Mouse (Mus musculus) MEL (cell line): ENCODE results near the gene Abcg1. TPM values are rescaled to one million over a fixed set of nuclear protein-coding genes. Genes with fewer than 3 reads are reported as not detected.

ENCODE experiments used
- DNase-seq: peaks from one replicate; pipeline ENCODE4 v3.0.0; 2011; ENCODE audit warnings: low read depth, low spot score
- H3K27ac ChIP-seq: 2 replicates; pipeline ENCODE4 v1.5.1; 2012; ENCODE audit warnings: low read depth, mild to moderate bottlenecking, control low read depth, low read length, moderate library complexity; ENCODE audit not compliant: control insufficient read depth
- H3K27me3 ChIP-seq, 2 experiments: fragments of 150-350 bp in 1 of 2; sonication (generic) in 1 of 2; 2 replicates each; pipeline ENCODE4 v1.6.1; 2012; ENCODE audit warnings: low read length in 2 of 2, mild to moderate bottlenecking in 2 of 2, improper control_type of control experiment in 1 of 2, moderate library complexity in 1 of 2; ENCODE audit not compliant: insufficient read depth in 2 of 2, control insufficient read depth in 1 of 2
- H3K36me3 ChIP-seq, 2 experiments: 2 replicates each; pipeline ENCODE4 v1.6.1; 2012 to 2014; ENCODE audit warnings: low read length in 2 of 2, improper control_type of control experiment in 1 of 2, inconsistent platforms in 1 of 2, mild to moderate bottlenecking in 1 of 2; ENCODE audit not compliant: insufficient read depth in 2 of 2, control insufficient read depth in 1 of 2
- H3K4me1 ChIP-seq, 2 experiments: fragments of 150-350 bp in 1 of 2; sonication (generic) in 1 of 2; 2 replicates each; pipeline ENCODE4 v1.6.1; 2012; ENCODE audit warnings: low read length in 2 of 2, improper control_type of control experiment in 1 of 2, mild to moderate bottlenecking in 1 of 2; ENCODE audit not compliant: insufficient read depth in 2 of 2, control insufficient read depth in 1 of 2
- H3K4me3 ChIP-seq, 2 experiments: fragments of 150-350 bp in 1 of 2; sonication (generic) in 1 of 2; 2 replicates each; pipeline ENCODE4 v1.5.1; 2012; ENCODE audit warnings: low read depth in 2 of 2, low read length in 2 of 2, mild to moderate bottlenecking in 2 of 2, moderate library complexity in 2 of 2, control low read depth in 1 of 2, improper control_type of control experiment in 1 of 2; ENCODE audit not compliant: control insufficient read depth in 1 of 2, insufficient read depth in 1 of 2
- H3K79me2 ChIP-seq: 2 replicates; pipeline ENCODE4 v1.6.1; 2012; ENCODE audit warnings: mild to moderate bottlenecking, low read length, moderate library complexity; ENCODE audit not compliant: control insufficient read depth, poor library complexity, insufficient read depth
- H3K9ac ChIP-seq: 2 replicates; pipeline ENCODE4 v1.6.1; 2012; ENCODE audit warnings: low read depth, mild to moderate bottlenecking, control low read depth, low read length, moderate library complexity; ENCODE audit not compliant: control insufficient read depth, poor library complexity, severe bottlenecking
- H3K9me3 ChIP-seq: fragments of 150-350 bp; sonication (generic); replicated peaks from 2 replicates; pipeline ENCODE4 v1.6.1; 2012; ENCODE audit warnings: mild to moderate bottlenecking, low read length, improper control_type of control experiment, moderate library complexity; ENCODE audit not compliant: insufficient read depth
- BHLHE40 ChIP-seq: IDR thresholded peaks from 2 replicates; pipeline ENCODE4 v1.6.1; 2012; ENCODE audit warnings: low read depth, mild to moderate bottlenecking, inconsistent platforms, low read length, improper control_type of control experiment, borderline replicate concordance
- CTCF ChIP-seq, 3 experiments: IDR thresholded peaks in 2 of 3; conservative IDR thresholded peaks in 1 of 3; 2 replicates each; pipeline ENCODE4 v1.5.1; 2011 to 2012; ENCODE audit warnings: low read length in 3 of 3, low read depth in 2 of 3, mild to moderate bottlenecking in 2 of 3, improper control_type of control experiment in 1 of 3, inconsistent platforms in 1 of 3, mixed read lengths in 1 of 3, moderate library complexity in 1 of 3; ENCODE audit not compliant: control insufficient read depth in 1 of 3, insufficient read depth in 1 of 3, poor library complexity in 1 of 3, severe bottlenecking in 1 of 3
- HCFC1 ChIP-seq: IDR thresholded peaks from 2 replicates; pipeline ENCODE4 v1.6.1; 2012; ENCODE audit warnings: low read depth, mild to moderate bottlenecking, inconsistent platforms, low read length, improper control_type of control experiment, moderate library complexity
- MAX ChIP-seq: IDR thresholded peaks from 2 replicates; pipeline ENCODE4 v1.6.1; 2011; ENCODE audit warnings: low read length, improper control_type of control experiment
- MAZ ChIP-seq: IDR thresholded peaks from 2 replicates; pipeline ENCODE4 v1.6.1; 2012; ENCODE audit warnings: low read depth, mild to moderate bottlenecking, inconsistent platforms, low read length, improper control_type of control experiment
- MXI1 ChIP-seq: IDR thresholded peaks from 2 replicates; pipeline ENCODE4 v1.6.1; 2011; ENCODE audit warnings: mild to moderate bottlenecking, low read depth, low read length, improper control_type of control experiment
- MYB ChIP-seq: IDR thresholded peaks from 2 replicates; pipeline ENCODE4 v1.6.1; 2011; ENCODE audit warnings: mild to moderate bottlenecking, low read depth, low read length, improper control_type of control experiment
- NRF1 ChIP-seq: IDR thresholded peaks from 2 replicates; pipeline ENCODE4 v1.6.1; 2014; ENCODE audit warnings: low read depth, mild to moderate bottlenecking, inconsistent platforms, low read length, improper control_type of control experiment, moderate library complexity; ENCODE audit not compliant: poor library complexity, insufficient read depth, severe bottlenecking
- POLR2A ChIP-seq, 2 experiments: IDR thresholded peaks; 2 replicates each; pipeline ENCODE4 v1.6.1; 2011 to 2012; ENCODE audit warnings: low read length in 2 of 2, mild to moderate bottlenecking in 2 of 2, control low read depth in 1 of 2, improper control_type of control experiment in 1 of 2, low read depth in 1 of 2, moderate library complexity in 1 of 2; ENCODE audit not compliant: control insufficient read depth in 1 of 2, insufficient read depth in 1 of 2, poor library complexity in 1 of 2
- SIN3A ChIP-seq: IDR thresholded peaks from 2 replicates; pipeline ENCODE4 v1.6.1; 2012; ENCODE audit warnings: low read length, improper control_type of control experiment, inconsistent platforms
- TAL1 ChIP-seq: IDR thresholded peaks from 2 replicates; pipeline ENCODE4 v1.6.1; 2012; ENCODE audit warnings: mild to moderate bottlenecking, inconsistent platforms, low read length, moderate library complexity, mixed read lengths
- TCF12 ChIP-seq: IDR thresholded peaks from 2 replicates; pipeline ENCODE4 v1.6.1; 2014; ENCODE audit warnings: low read depth, mild to moderate bottlenecking, inconsistent platforms, low read length, improper control_type of control experiment, moderate library complexity
- UBTF ChIP-seq: IDR thresholded peaks from 2 replicates; pipeline ENCODE4 v1.6.1; 2012; ENCODE audit warnings: low read depth, mild to moderate bottlenecking, inconsistent platforms, low read length, improper control_type of control experiment, moderate library complexity, borderline replicate concordance; ENCODE audit not compliant: insufficient read depth
- ZMIZ1 ChIP-seq: IDR thresholded peaks from 2 replicates; pipeline ENCODE4 v1.6.1; 2012; ENCODE audit warnings: low read depth, mild to moderate bottlenecking, inconsistent platforms, low read length, improper control_type of control experiment, moderate library complexity
- polyA plus RNA-seq, 2 experiments: library from polyadenylated mRNA; stranded (reverse) in 1 of 2; unstranded in 1 of 2; fragments of >175 nt in 1 of 2; fragments of >200 nt in 1 of 2; gene quantifications; 2 replicates each; pipeline versions ENCODE4 v1.2.1 to v1.2.4; 2012; ENCODE audit warnings: low replicate concordance in 2 of 2, low read depth in 1 of 2; ENCODE audit not compliant: insufficient read length in 2 of 2, insufficient read depth in 1 of 2, missing spikeins in 1 of 2
- total RNA-seq: library from RNA; depleted of rRNA; stranded (reverse); fragments of 300-350 nt; gene quantifications from 2 replicates; pipeline ENCODE4 v1.2.3, GENCODE M21; 2012; rRNA removed

Abcg1 gene
- total RNA-seq (10.4 and 11.6 TPM in 2 replicates), polyA plus RNA-seq (10 to 100 TPM in 1 of 2 experiments, not detected in 1; 18.0 TPM)

DNA sequence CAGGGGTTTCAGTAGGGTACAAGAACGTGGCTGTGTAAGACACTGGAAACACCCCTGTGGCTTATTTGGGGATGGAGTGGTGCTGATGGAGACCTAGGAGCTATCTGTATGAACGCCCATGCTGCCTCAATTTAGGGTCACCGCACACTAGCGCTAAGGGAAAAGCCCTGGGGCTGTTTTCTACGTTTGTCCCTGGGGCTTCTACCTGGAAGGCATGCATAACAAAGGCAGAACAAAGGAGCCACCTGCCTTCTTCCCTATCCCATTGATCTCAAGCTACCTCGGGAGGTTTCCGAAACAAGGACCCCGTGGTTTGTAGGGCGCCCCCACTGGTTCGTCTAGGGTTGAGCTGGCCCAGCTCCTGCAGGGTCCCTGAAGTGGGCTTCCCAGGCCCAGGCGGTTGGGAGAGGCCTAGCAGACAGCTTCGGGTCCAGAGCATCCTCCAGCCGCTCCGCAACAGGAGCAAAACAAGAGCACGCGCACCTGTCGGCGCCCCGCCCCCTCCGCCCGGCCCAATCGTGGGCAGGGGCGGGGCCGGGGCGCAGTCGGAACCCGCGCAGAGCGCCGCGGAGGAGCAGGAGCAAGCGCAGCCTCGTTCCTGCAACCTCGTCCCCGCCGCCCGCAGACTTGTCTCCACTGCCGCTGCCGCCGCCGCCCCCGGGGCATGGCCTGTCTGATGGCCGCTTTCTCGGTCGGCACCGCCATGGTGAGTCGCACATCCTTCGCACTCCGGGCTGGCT is at the start of gene Abcg1:
Abcg1 (plus strand) TSS at position 525 of the 740 bp plus-strand sequence.
- Histone ChIP-seq H3K9me3 (no peaks in the 10 kb centered on the region), H3K4me3 (peak within 1 kb of the TSS; percentile 58 to 75), H3K27me3 (no peaks in the 10 kb centered on the region), H3K27ac (peak within 1 kb of the TSS; percentile 70), H3K36me3 (peaks cover 0 to 21% of the 10 kb centered on the region in 2 experiments; a peak in 2 of 4 replicates), H3K4me1 (peaks cover 15 to 31% of the 10 kb centered on the region in 2 experiments), H3K79me2 (peaks cover 2% of the 10 kb centered on the region; the same call in 1 of the 2 replicates)
- TF ChIP-seq TCF12 (peak; percentile 38; the same call in 1 of the 2 replicates), HCFC1 (no peak), TAL1 (no peak), UBTF (peak; percentile 59; the same call in 1 of the 2 replicates), MAX (peak; percentile 57; the same call in 1 of the 2 replicates), NRF1 (peak; percentile 69), POLR2A (IDR thresholded peaks at IDR 0.05; ENCODE audit: control insufficient read depth in 1 of 2, insufficient read depth in 1 of 2, low read depth in 1 of 2, low read length in 2 of 2, poor library complexity in 1 of 2) (peak in 1 of 2 experiments; percentile 57; a peak in 1 of 4 replicates), MYB (no peak), ZMIZ1 (no peak), SIN3A (peak; percentile 35), MXI1 (peak; percentile 69), CTCF (IDR thresholded peaks at IDR 0.05 in 2 of 3, conservative IDR thresholded peaks at IDR 0.05 in 1 of 3; ENCODE audit: control insufficient read depth in 1 of 3, insufficient read depth in 1 of 3, low read depth in 2 of 3, low read length in 3 of 3, poor library complexity in 1 of 3, severe bottlenecking in 1 of 3) (peak in 1 of 3 experiments; percentile 25; a peak in 3 of 6 replicates)
- TF ChIP-seq, all 39 proteins: peak for 8
- peak within 1 kb of the TSS; percentile 65 for H3K9ac ChIP-seq
- peak; percentile 80 for DNase-seq

DNA sequence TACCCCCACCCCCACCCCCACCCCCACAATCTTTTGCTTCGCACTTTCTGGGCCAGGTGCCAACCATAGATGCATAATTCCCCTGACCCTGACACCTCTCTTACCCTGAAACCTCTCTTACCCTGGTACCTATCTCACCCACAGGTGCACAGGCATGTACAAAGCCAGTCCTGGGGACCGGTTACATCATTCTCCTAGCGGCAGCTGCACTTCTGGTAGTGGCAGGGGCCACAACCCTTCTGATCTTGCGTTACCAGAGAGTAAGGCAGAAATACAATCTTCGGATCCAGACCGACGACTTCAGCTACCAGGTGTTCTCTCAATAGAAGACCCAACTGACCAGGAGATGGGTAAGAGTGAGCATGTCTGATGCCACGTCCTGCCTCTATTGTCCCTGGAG is 49.1 kb upstream of the Abcg1 start:
- no peak for DNase-seq
- H3K36me3 ChIP-seq, result no peaks in the 10 kb centered on the region
- no peak overlapping the region for H3K4me3 ChIP-seq
- TF ChIP-seq MAZ (no peak), MAX (no peak), BHLHE40 (no peak)
- H3K79me2 ChIP-seq, result no peaks in the 10 kb centered on the region
- H3K27ac ChIP-seq, result no peak overlapping the region
- H3K9me3 ChIP-seq, result no peaks in the 10 kb centered on the region
- H3K4me1 ChIP-seq, result peaks cover 0 to 8% of the 10 kb centered on the region in 2 experiments; a peak in 2 of 4 replicates
- no peaks in the 10 kb centered on the region for H3K27me3 ChIP-seq
- no peak overlapping the region for H3K9ac ChIP-seq
